Mouse (Mus musculus) limb, embryonic 13.5 days (tissue): ENCODE results near the gene Il10rb. TPM values are rescaled to one million over a fixed set of nuclear protein-coding genes. Genes with fewer than 3 reads are reported as not detected.

Experiments
- ATAC-seq: fragments of 200-750 bp; cut with Nextera tagmentation; 2 replicates; pipeline ENCODE4 v1.8.0; 2017; ENCODE audit warnings: low read depth, moderate number of reproducible peaks, moderate TSS enrichment; ENCODE audit not compliant: low FRiP score
- H3K27ac ChIP-seq: fragments of 300-500 bp; sonication (generic); 2 replicates; pipeline ENCODE4 v1.5.1; 2015; ENCODE audit warnings: inconsistent platforms, mild to moderate bottlenecking, moderate library complexity
- H3K27me3 ChIP-seq: fragments of 300-500 bp; sonication (generic); 2 replicates; pipeline ENCODE4 v1.6.1; 2015; ENCODE audit warnings: mild to moderate bottlenecking, inconsistent platforms
- H3K36me3 ChIP-seq: fragments of 300-500 bp; sonication (generic); 2 replicates; pipeline ENCODE4 v1.6.1; 2015; ENCODE audit warnings: inconsistent platforms, mild to moderate bottlenecking, moderate library complexity
- H3K4me1 ChIP-seq: fragments of 300-500 bp; sonication (generic); 2 replicates; pipeline ENCODE4 v1.6.1; 2015; ENCODE audit warnings: inconsistent platforms
- H3K4me2 ChIP-seq: fragments of 300-500 bp; sonication (generic); replicated peaks from 2 replicates; pipeline ENCODE4 v1.6.1; 2015; ENCODE audit warnings: inconsistent platforms, mild to moderate bottlenecking, moderate library complexity
- H3K4me3 ChIP-seq: fragments of 300-500 bp; sonication (generic); 2 replicates; pipeline ENCODE4 v1.5.1; 2015; ENCODE audit warnings: moderate library complexity, mild to moderate bottlenecking, inconsistent platforms
- H3K9ac ChIP-seq: fragments of 300-500 bp; sonication (generic); 2 replicates; pipeline ENCODE4 v1.6.1; 2015; ENCODE audit warnings: mild to moderate bottlenecking, inconsistent platforms
- H3K9me3 ChIP-seq: fragments of 300-500 bp; sonication (generic); 2 replicates; pipeline ENCODE4 v1.6.1; 2016; ENCODE audit warnings: inconsistent platforms
- whole genome bisulfite sequencing: fragments of 180-500 bp; shearing (Covaris S2); methylation state at CpG from one replicate; pipeline ENCODE4 v1.1.7; 2015; 5-methylcytosine and 5-hydroxymethylcytosine counted together
- polyA plus RNA-seq: library from polyadenylated mRNA; unstranded; fragments of >200 nt; fragmentation: Nextera tagmentation; extraction: Ambion mirVana; gene quantifications from 2 replicates; pipeline ENCODE4 v1.2.1, GENCODE M21; 2015

Il10rb gene
- polyA plus RNA-seq, 1 experiment from 2014 or later, result 18.2 TPM

DNA sequence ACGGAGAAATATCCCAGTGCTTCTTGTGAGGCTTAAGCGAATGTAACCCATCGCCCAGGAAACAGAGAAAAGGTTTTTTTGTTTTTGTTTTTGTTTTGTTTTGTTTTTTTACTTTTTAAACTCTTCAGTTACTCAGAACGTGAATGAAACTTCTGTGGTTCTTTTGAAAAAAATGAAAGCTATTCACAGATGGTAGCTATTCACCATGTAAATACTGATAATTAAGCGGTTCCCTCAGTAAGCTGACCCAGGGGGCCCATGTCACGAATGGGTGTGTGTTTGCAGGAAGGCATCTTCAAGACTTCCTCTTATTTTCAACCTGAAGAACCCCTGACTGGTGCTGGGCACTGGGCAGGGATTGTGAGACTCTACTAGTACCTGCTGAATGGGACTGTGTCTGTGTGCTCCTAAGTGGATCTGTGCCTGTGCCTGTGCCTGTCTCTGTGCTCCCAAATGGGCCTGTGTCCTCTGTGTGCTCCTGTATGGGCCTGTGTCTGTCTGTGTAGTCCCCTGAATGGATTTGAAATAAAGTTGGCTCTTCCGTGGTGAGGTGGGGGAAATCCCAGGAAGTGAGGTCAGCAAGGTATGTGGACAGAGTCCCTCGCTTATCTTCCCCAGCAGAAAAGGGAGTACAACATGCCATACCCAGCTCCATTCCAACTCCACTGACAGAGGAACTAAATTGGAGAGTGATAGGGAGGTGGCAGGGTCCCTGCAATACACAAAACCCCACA is 41.0 kb downstream of the Il10rb start:
- Histone ChIP-seq H3K9ac (no peak overlapping the region), H3K9me3 (no peaks in the 10 kb centered on the region), H3K4me1 (peaks cover 2% of the 10 kb centered on the region; the same call in 1 of the 2 replicates), H3K36me3 (no peaks in the 10 kb centered on the region), H3K27ac (no peak overlapping the region), H3K27me3 (no peaks in the 10 kb centered on the region), H3K4me3 (no peak overlapping the region), H3K4me2 (no peak overlapping the region)
- WGBS, result 79% methylated on average over 8 of the region's 8 CpGs
- ATAC-seq, result no peak

DNA sequence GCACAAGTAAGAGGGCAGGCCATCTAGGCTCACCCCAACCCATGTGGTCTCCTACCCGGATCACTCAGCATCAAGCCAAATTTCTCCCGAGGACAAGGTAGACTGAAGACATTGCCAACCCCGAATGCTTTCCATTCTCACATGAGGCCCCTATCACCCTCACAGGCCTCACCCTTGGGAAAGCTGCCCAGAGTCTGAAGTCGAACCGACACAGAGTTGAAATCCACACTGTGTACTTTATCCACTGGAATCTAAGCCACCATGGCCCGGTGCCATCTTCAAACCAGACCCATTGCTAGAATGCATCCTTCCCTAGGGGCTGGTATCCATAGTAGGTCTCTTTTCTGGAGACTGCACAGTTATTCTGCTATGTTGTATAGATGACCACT is 41.5 kb downstream of the Il10rb start:
- Histone ChIP-seq H3K36me3 (no peaks in the 10 kb centered on the region), H3K27me3 (no peaks in the 10 kb centered on the region), H3K9ac (no peak overlapping the region), H3K4me3 (no peak overlapping the region), H3K9me3 (no peaks in the 10 kb centered on the region), H3K27ac (no peak overlapping the region), H3K4me1 (peaks cover 6% of the 10 kb centered on the region), H3K4me2 (no peak overlapping the region)
- WGBS, result 80% methylated on average over 6 of the region's 6 CpGs
- ATAC-seq, result no peak

GRCm38 (mm10) chr16:91448088-91448487 is 42.1 kb downstream of the Il10rb start:
- H3K4me1 ChIP-seq, result peaks cover 9% of the 10 kb centered on the region
- no peaks in the 10 kb centered on the region for H3K36me3 ChIP-seq
- H3K4me3 ChIP-seq, result no peak overlapping the region
- H3K27me3 ChIP-seq, result no peaks in the 10 kb centered on the region
- no peaks in the 10 kb centered on the region for H3K9me3 ChIP-seq
- no peak overlapping the region for H3K4me2 ChIP-seq
- no peak overlapping the region for H3K27ac ChIP-seq
- no peak for ATAC-seq
- WGBS, result 95% methylated on average over 5 of the region's 5 CpGs
- H3K9ac ChIP-seq, result no peak overlapping the region

DNA sequence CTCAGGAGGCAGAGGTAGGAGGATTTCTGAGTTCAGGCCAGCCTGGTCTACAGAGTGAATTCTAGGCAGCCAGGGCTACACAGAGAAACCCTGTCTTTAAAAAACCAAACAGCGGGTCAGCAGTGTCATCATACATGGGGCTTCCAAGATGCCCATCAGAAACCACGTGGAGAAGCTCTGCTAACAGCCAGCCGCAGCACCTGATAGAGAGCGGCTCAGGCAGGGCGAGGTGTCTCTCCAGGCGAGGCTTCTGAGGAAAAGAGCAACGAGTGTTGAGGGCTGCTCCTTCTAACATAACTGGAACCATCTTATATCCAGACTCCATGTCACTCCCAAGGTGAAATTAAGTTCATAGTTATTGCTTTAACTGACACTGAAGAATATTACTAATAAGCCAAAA is 42.9 kb downstream of the Il10rb start:
- Histone ChIP-seq H3K9me3 (no peaks in the 10 kb centered on the region), H3K4me1 (peaks cover 9% of the 10 kb centered on the region), H3K4me3 (no peak overlapping the region), H3K27ac (no peak overlapping the region), H3K4me2 (no peak overlapping the region), H3K27me3 (no peaks in the 10 kb centered on the region), H3K36me3 (no peaks in the 10 kb centered on the region), H3K9ac (no peak overlapping the region)
- WGBS, result 79% methylated on average over 7 of the region's 7 CpGs
- no peak for ATAC-seq

DNA sequence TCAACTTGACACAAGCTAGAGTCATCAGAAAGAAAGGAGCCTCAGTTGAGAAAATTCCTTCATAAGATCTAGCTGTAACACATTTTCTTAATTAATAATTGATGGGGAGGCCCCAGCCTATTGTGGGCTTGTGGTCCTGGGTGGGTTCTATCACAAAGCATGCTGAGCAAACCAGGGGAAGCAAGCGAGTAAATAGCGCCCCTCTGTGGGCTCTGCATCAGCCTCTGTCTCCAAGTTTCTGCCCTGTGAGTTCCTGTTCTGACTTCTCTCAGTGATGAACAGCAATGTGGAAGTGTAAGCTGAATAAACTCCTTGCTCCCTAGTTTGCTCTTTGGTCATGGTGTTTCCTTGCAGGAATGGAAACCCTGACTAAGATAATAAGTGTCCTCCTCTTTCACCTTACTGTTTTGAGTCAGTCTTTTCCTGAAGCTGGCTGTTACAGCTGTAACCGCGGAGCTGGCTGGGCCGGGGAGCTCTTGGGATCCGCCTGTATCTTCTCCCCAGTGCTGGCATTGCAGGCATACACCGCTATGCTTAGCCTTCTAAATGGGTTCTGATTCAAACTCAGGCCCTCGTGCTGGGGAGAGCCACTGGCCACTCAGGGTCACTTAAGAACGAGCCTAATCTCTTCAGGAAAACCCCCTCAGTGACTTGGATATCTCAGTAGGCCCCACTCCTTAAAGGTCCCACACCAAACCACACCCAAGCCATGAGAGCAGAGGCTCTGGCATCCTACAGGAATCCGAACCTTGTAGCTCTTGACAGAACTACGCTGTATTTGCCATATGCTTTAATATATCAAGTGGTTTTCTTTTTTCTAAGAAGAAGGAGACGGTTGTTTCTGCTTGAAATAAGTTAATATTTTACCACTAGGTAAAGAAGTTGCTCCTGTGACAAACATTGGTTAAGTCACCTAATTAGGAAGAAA is 44.4 kb downstream of the Il10rb start:
- no peak for ATAC-seq
- Histone ChIP-seq H3K9ac (no peak overlapping the region), H3K4me1 (peaks cover 9% of the 10 kb centered on the region), H3K36me3 (no peaks in the 10 kb centered on the region), H3K4me2 (no peak overlapping the region), H3K9me3 (no peaks in the 10 kb centered on the region), H3K27me3 (no peaks in the 10 kb centered on the region), H3K27ac (no peak overlapping the region), H3K4me3 (no peak overlapping the region)
- 87% methylated on average over 12 of the region's 12 CpGs for WGBS

DNA sequence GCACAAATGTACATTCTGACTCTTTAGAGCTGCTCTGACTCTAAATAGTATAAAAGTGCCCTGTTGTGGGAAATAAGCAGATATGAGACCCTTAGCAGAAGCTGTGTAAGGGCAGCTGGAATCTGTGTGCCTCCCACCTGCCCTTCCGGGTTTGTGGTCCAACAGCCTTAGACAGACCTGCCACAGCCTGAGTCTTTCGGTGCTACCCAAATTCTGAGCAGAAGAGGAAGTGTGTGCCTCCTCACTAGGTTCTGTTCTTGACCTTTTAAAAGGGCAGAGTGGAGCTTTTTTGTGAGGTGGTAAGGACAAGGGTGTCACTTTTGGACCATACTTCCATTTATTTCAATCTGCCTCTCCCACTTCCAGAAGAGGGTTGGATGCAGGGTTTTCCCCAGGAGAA is 46.0 kb downstream of the Il10rb start:
- no peak for ATAC-seq
- Histone ChIP-seq H3K9ac (no peak overlapping the region), H3K9me3 (no peaks in the 10 kb centered on the region), H3K4me2 (no peak overlapping the region), H3K27me3 (no peaks in the 10 kb centered on the region), H3K4me3 (no peak overlapping the region), H3K36me3 (no peaks in the 10 kb centered on the region), H3K4me1 (peaks cover 9% of the 10 kb centered on the region), H3K27ac (no peak overlapping the region)
- WGBS, result 84% methylated on average over 2 of the region's 2 CpGs

- Histone ChIP-seq H3K4me2 (no peak overlapping the region), H3K4me3 (no peak overlapping the region), H3K27ac (no peak overlapping the region), H3K36me3 (no peaks in the 10 kb centered on the region), H3K27me3 (no peaks in the 10 kb centered on the region), H3K4me1 (peaks cover 9% of the 10 kb centered on the region), H3K9me3 (no peaks in the 10 kb centered on the region), H3K9ac (no peak overlapping the region)
- WGBS, result 43% methylated on average over 6 of the region's 6 CpGs
- no peak; the same call in 1 of the 2 replicates for ATAC-seq
Observed at GRCm38 (mm10) chr16:91452363-91452896, 46.5 kb downstream of the Il10rb start.

- no peak overlapping the region for H3K4me2 ChIP-seq
- H3K4me1 ChIP-seq, result peaks cover 9% of the 10 kb centered on the region
- H3K4me3 ChIP-seq, result no peak overlapping the region
- H3K27me3 ChIP-seq, result no peaks in the 10 kb centered on the region
- ATAC-seq, result no peak
- WGBS, result 78% methylated on average over 4 of the region's 4 CpGs
- no peaks in the 10 kb centered on the region for H3K36me3 ChIP-seq
- H3K27ac ChIP-seq, result no peak overlapping the region
- H3K9ac ChIP-seq, result no peak overlapping the region
- no peaks in the 10 kb centered on the region for H3K9me3 ChIP-seq
Observed at GRCm38 (mm10) chr16:91455868-91456267, 49.9 kb downstream of the Il10rb start.

GRCm38 (mm10) chr16:91458301-91458746 is 52.4 kb downstream of the Il10rb start:
- no peak overlapping the region for H3K4me3 ChIP-seq
- ATAC-seq, result no peak
- WGBS, result 79% methylated on average over 21 of the region's 21 CpGs

GRCm38 (mm10) chr16:91458976-91459375 is 53.0 kb downstream of the Il10rb start:
- no peaks in the 10 kb centered on the region for H3K9me3 ChIP-seq
- H3K4me2 ChIP-seq, result no peak overlapping the region
- no peak overlapping the region for H3K27ac ChIP-seq
- no peaks in the 10 kb centered on the region for H3K4me1 ChIP-seq
- no peaks in the 10 kb centered on the region for H3K27me3 ChIP-seq
- H3K9ac ChIP-seq, result no peak overlapping the region
- H3K36me3 ChIP-seq, result no peaks in the 10 kb centered on the region
- WGBS, result 77% methylated on average over 5 of the region's 5 CpGs
- no peak for ATAC-seq
- no peak overlapping the region for H3K4me3 ChIP-seq

More at GRCm38 (mm10) chr16:91458301-91458746, 52.4 kb downstream of the Il10rb start:
- no peaks in the 10 kb centered on the region for H3K27me3 ChIP-seq
- no peak overlapping the region for H3K9ac ChIP-seq
- H3K4me2 ChIP-seq, result no peak overlapping the region
- H3K9me3 ChIP-seq, result no peaks in the 10 kb centered on the region
- no peak overlapping the region for H3K27ac ChIP-seq
- H3K4me1 ChIP-seq, result no peaks in the 10 kb centered on the region
- H3K36me3 ChIP-seq, result no peaks in the 10 kb centered on the region

- 0 out of 2 replicates have a peak, but pooled peaks cover 3% of the 10 kb centered on the region for H3K4me1 ChIP-seq
- 93% methylated on average over 3 of the region's 3 CpGs for WGBS
- no peaks in the 10 kb centered on the region for H3K9me3 ChIP-seq
- no peaks in the 10 kb centered on the region for H3K27me3 ChIP-seq
- no peak overlapping the region for H3K9ac ChIP-seq
- H3K36me3 ChIP-seq, result no peaks in the 10 kb centered on the region
- H3K4me3 ChIP-seq, result no peak overlapping the region
- H3K4me2 ChIP-seq, result no peak overlapping the region
- H3K27ac ChIP-seq, result no peak overlapping the region
- no peak for ATAC-seq
Observed at GRCm38 (mm10) chr16:91459396-91459795, 53.4 kb downstream of the Il10rb start.

GRCm38 (mm10) chr16:91459841-91460370 is 53.9 kb downstream of the Il10rb start:
- Histone ChIP-seq H3K4me2 (no peak overlapping the region), H3K9ac (no peak overlapping the region), H3K27ac (no peak overlapping the region), H3K4me3 (no peak overlapping the region), H3K36me3 (no peaks in the 10 kb centered on the region), H3K4me1 (0 out of 2 replicates have a peak, but pooled peaks cover 3% of the 10 kb centered on the region), H3K9me3 (no peaks in the 10 kb centered on the region), H3K27me3 (no peaks in the 10 kb centered on the region)
- WGBS, result 76% methylated on average over 11 of the region's 11 CpGs
- no peak for ATAC-seq
